ENCODE assay signal across 38 mouse cellular contexts in the genomic region with DNA sequence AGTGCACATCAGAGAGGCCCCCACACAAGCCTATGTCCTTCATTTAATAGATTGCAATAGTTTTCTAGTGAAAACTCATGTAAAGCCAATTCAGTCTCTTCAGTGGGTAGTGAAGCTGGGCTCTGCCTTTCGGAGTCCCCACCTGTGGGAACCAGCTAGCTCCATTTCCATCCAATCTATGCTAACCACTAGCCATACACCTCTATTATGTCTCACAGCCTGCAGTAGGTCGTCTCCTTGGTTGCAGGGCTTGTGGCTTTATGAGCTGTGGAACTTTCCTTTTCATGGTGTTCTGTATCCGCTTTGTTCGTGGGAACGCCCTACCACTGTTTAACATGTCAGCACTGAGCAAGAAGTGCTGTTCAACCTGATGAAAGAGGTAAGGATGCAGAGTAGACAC. TPM values are rescaled to one million over a fixed set of nuclear protein-coding genes. Genes with fewer than 3 reads are reported as not detected.
"Had no signal": no experiment of that assay in that cellular context is flagged by ENCODE, and none has a peak within 500 bp of the region (broad histone marks: within the 10 kb centered on the region; RNA-seq: fewer than 3 reads in every experiment).

A gene (plus strand): TSS at position 301 of the 400 bp plus-strand sequence.

- H3K27ac ChIP-seq: embryonic facial prominence, embryonic 10.5 days; embryonic facial prominence, embryonic 12.5 days; embryonic facial prominence, embryonic 13.5 days; embryonic facial prominence, embryonic 15.5 days; forebrain, embryonic 10.5 days; forebrain, embryonic 12.5 days; forebrain, embryonic 13.5 days; forebrain, embryonic 15.5 days; gastrocnemius, adult 2 months; heart, adult 2 months had no signal

- H3K4me1 ChIP-seq: embryonic facial prominence, embryonic 10.5 days; embryonic facial prominence, embryonic 12.5 days; embryonic facial prominence, embryonic 13.5 days; embryonic facial prominence, embryonic 15.5 days; forebrain, embryonic 10.5 days; forebrain, embryonic 12.5 days; forebrain, embryonic 13.5 days; forebrain, embryonic 15.5 days had no signal

- H3K4me3 ChIP-seq: embryonic facial prominence, embryonic 10.5 days; embryonic facial prominence, embryonic 12.5 days; embryonic facial prominence, embryonic 13.5 days; embryonic facial prominence, embryonic 15.5 days; erythroblast, embryonic 14.5 days; forebrain, embryonic 10.5 days; forebrain, embryonic 12.5 days; forebrain, embryonic 13.5 days; forebrain, embryonic 15.5 days; gastrocnemius, adult 2 months; heart, adult 2 months had no signal

- ATAC-seq: forebrain, embryonic 13.5 days; forebrain, embryonic 14.5 days; forebrain, embryonic 15.5 days; forebrain, embryonic 16.5 days; forebrain, postnatal 0 days had no signal

- DNase-seq: cerebellum, adult 9-10 months; cerebellum, adult 9-11 months; cerebellum, postnatal 10 days; cerebellum, postnatal 14 days; cerebellum, postnatal 25 days; cerebellum, postnatal 36 days; embryo, embryonic 11 days; forebrain, postnatal 0 days; gastrocnemius, adult 2 months; gastrocnemius, postnatal 10 days; gastrocnemius, postnatal 14 days; gastrocnemius, postnatal 25 days; gastrocnemius, postnatal 36 days; heart, adult 11 months; heart, adult 18-20 months; heart, adult 2 months had no signal

- H3K27me3 ChIP-seq: embryonic facial prominence, embryonic 12.5 days; embryonic facial prominence, embryonic 13.5 days; embryonic facial prominence, embryonic 15.5 days; forebrain, embryonic 12.5 days; forebrain, embryonic 13.5 days; forebrain, embryonic 15.5 days had no signal

RNA-seq across cellular contexts. Expression of the gene that starts here (rescaled TPM):
- total RNA-seq: common myeloid progenitor, adult 5-6 weeks; forebrain, postnatal 0 days; gastrocnemius, adult 18-20 months; gastrocnemius, adult 2 months; gastrocnemius, adult 8-10 months; gastrocnemius, postnatal 10 days; gastrocnemius, postnatal 14 days; gastrocnemius, postnatal 25 days; gastrocnemius, postnatal 36 days; gastrocnemius, postnatal 4 days; granulocyte monocyte progenitor cell, adult 5-6 weeks; heart, adult 18-20 months; heart, adult 2 months; heart, adult 8-10 months had no signal
- polyA plus RNA-seq: cortical plate, adult 2 months; embryonic facial prominence, embryonic 10.5 days; embryonic facial prominence, embryonic 11.5 days; embryonic facial prominence, embryonic 12.5 days; embryonic facial prominence, embryonic 13.5 days; embryonic facial prominence, embryonic 14.5 days; embryonic facial prominence, embryonic 15.5 days; erythroblast, embryonic 14.5 days; forebrain, embryonic 10.5 days; forebrain, embryonic 11.5 days; forebrain, embryonic 12.5 days; forebrain, embryonic 13.5 days; forebrain, embryonic 14.5 days; forebrain, embryonic 15.5 days; forebrain, embryonic 16.5 days; forebrain, postnatal 0 days; frontal cortex, adult 2 months; heart, adult 2 months had no signal
